Mouse (Mus musculus) gastrocnemius, adult 18-20 months (tissue): ENCODE results near the gene Mx1. TPM values are rescaled to one million over a fixed set of nuclear protein-coding genes. Genes with fewer than 3 reads are reported as not detected.

Source experiments
- DNase-seq: peaks from one replicate; pipeline ENCODE4 v3.0.0; 2021; ENCODE audit warnings: low spot score
- long read RNA-seq, 2 experiments: library from polyadenylated mRNA; stranded (forward); transcript quantifications; one replicate each; pipeline ENCODE4 v2.0.0; 2021
- total RNA-seq, 2 experiments: library from RNA; stranded (reverse); gene quantifications; 2 replicates each; pipeline ENCODE4 v1.2.3; 2021

The Mx1 gene
- total RNA-seq = under 1 TPM; 0.23 to 0.88 TPM
- long read RNA-seq, experiment 1 = 0 reads
- long read RNA-seq, experiment 2 = 0 reads

- no peak for DNase-seq
Observed at GRCm38 (mm10) chr16:97462481-97463181, at the start of gene Mx1. TSS of gene Mx1 (minus strand) at chr16:97462907.

DNA sequence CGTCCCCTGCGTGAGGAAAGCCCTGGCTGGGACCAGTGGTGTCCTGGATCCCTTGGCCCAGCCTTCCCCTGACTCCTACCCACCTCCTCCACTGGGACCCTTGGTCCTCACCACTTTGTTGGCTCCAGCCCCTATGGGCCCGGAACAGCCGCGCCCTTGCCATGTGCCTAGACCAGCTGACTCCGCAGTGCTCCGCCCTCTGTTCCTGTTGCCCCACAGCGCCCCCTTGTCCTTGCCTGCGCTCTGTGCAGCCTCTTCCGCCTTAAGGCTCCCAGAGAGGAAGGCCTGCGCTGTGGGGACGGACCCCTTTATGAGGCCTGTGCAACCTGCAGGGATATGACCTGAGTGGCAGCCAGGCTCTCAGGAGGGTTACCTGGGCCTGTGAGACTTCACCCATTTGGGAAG lies 49.6 kb upstream of the Mx1 start:
- DNase-seq = no peak

DNA sequence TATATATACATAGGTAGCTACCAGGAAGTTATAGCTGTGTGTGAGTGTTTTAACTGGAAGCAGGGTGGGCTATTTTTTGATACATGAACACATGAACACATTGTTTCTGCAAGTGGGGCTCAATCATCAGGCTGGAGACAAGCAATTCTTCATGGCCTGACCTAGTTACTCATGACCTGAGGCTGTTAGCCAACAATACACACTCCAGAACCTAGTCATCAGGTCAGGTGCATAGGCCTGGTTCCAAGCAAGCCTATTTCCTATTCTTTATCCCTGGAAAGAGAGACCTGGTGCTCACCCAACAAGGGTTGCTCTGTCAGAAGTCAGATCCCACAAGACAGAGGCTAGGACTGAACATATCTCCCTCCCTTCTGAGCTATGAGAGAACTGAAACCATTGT lies 48.8 kb upstream of the Mx1 start:
- DNase-seq = no peak

- no peak for DNase-seq
Observed at GRCm38 (mm10) chr16:97510849-97511248, 48.1 kb upstream of the Mx1 start.

DNA sequence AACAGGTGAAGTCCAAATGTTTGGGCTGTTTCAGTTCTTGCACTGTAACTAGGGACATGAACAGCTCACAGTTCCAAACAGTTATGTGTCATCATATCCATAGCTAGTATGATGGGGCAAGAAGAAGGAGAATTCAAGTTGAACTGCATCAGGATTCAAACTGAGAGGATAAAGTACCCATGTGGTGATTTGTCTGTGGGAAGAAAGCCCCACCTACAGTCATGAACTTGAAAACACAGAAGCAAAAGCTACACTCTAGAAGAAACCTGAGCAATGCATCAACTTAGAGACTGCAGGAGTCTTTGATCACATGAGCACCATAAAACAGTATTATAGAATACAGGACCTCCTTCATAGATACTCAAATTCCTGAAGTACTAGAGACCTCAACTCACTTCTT lies 45.1 kb upstream of the Mx1 start:
- no peak for DNase-seq

- DNase-seq = no peak
Observed at GRCm38 (mm10) chr16:97504793-97505192, 42.1 kb upstream of the Mx1 start.

GRCm38 (mm10) chr16:97503849-97504248 lies 41.1 kb upstream of the Mx1 start:
- DNase-seq = no peak

DNA sequence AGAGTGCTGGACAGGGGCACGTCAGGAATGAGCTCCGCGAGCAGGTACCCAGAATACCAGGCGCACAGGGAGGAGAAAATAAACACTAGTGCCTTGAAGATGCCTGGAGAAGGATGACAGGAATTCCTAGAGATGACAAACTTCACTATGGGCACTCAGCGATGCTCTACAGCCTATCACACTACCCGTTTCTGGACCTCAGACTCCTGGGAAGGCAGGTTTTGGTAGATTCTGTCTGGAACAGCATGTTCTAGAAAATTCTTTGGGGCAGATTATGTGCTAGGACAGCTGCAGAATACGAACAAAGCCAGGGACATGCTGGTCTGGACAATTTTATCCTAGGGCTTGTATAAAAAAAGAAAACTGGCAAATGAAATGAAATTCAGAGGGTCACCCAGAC lies 38.2 kb upstream of the Mx1 start:
- DNase-seq = no peak

- DNase-seq = no peak
Observed at GRCm38 (mm10) chr16:97499450-97499849, 36.7 kb upstream of the Mx1 start.

GRCm38 (mm10) chr16:97498139-97498538 lies 35.4 kb upstream of the Mx1 start:
- no peak for DNase-seq

DNA sequence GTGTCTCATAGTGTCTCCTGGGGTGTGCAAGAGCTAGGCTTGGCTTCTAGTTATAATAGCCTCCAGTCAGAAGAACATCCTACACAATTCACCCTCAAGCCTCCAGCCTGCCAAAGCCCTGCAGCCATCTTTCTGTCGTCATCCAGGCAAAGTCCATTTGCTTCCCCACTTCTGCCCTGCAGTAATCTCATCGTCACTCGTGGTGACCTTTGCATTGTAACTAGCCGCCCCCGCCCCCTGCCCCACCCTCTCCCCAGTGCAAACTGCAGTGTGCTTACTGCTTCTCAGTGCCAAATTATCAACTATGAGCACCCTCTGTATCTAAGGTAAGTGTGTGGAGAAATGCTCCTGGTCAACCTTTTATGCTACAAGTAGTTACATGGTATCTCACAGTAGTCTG lies 35.0 kb upstream of the Mx1 start:
- no peak for DNase-seq

GRCm38 (mm10) chr16:97496026-97496425 lies 33.3 kb upstream of the Mx1 start:
- DNase-seq = no peak

DNA sequence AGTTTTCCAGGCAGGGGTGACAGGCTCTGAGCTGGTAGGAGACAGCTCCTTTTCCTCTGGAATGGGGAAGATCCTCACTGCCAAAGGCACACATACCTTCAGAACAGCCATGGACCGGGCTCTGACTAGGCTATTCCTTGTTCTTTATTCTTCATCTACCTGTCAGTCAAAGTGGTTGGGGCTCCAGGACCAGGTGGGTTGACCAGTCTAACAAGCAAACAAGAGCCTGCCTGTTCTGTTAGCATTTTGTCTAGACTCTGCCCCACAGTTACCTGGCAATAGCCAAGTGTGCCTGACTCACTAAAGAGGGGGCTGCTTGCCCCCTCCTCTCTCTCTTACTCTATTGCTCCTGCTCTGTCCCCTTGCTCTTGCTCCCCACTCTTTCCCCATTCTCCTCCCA lies 29.7 kb upstream of the Mx1 start:
- DNase-seq = no peak

GRCm38 (mm10) chr16:97478655-97479054 lies 15.9 kb upstream of the Mx1 start:
- no peak for DNase-seq

- DNase-seq = no peak
Observed at GRCm38 (mm10) chr16:97476524-97476923, 13.8 kb upstream of the Mx1 start.

- DNase-seq = peak; percentile 15
Observed at GRCm38 (mm10) chr16:97475581-97475980, 12.9 kb upstream of the Mx1 start.

DNA sequence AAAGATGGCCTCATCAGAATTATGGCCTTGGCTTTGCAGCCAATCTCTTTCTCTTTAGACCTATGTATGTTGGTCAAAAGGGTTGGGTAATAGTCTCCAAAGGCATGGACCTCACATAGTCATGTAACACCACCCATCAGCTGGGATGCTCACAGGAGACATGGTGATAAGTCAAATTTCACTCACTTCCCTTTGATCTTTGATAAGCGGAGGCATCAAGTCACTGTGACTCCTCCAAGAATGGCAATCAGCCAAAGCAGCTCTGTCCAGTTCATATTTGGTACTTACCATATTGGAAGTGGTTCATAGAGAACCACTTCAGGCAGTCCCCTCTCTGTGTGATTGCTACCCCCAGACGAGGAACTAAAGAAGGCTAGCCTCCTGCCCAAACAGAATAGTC lies 12.0 kb upstream of the Mx1 start:
- no peak for DNase-seq

- no peak for DNase-seq
Observed at GRCm38 (mm10) chr16:97467993-97468791, 5.5 kb upstream of the Mx1 start.

- no peak for DNase-seq
Observed at GRCm38 (mm10) chr16:97467472-97467871, 4.8 kb upstream of the Mx1 start.

DNA sequence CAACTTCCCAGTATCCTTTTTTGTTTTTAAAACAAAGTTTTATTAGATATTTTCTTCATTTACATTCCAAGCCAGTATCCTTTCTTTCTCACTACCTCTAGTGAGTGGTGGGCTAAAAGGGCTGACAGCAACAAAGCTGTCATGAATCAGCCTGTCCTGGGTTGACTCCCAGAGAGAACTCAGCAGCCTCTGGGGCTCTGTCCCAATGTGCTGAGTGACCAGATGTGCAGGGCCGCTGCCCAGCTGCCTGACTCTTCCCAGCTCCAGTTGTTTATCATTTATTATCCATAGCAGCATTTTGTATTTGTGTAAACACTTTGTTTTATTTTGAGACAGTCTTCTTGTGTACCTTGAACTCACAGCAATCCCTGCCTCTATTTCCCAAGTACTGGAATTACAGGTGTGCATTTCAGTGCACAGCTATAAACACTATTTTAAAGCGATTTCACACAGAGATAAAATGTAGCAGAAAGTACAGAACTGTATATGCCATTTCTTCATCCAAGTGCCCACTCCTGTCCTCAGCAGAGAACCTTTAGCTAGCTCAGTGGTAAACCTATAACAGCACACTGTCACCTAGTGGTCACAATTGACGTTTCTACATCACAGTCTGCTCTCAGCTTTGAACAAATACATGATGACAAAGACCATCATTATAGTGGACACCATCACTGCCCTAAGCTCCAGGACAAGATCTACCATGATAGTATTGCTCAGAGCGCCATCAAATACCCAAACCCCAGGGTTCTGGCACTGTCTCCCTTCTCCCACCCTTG lies 3.7 kb upstream of the Mx1 start:
- no peak for DNase-seq

DNA sequence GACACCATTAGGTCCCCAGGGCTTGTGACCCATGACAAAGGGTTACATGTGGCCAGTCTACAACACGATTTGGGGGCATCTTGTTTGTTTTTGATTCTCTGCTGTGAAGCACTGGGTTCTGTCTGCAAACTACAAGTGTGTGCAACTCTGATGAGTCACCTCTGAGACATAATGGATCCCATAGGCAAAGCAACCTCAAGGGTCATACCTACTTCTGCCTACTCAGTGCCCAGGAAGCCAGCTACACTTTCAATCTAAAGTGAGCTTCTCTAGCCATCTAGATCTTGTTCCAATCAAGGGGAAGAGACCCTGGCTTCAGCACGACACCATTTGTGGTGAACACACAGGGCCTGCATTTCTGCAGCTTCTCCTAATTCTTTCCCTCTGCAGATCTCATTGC lies 1.4 kb downstream of the Mx1 start:
- DNase-seq = no peak

DNA sequence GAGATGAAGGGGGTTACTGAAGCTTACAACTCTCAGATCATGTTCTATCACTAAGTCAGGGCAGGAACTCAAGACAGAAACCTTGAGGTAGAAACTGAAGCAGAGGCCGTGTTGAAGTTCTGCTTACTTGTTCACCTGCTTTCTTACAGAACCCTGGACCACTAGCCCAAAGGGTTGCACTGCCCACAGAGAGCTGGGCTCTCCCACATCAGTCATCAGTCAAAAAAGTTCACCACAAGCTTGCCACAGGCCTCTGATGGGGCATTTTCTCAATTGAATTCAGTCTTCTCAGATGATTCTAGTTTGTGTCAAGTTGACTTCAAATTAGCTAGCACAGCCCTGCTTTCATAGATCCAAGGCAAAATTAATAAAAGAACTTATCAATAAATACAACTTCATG lies 2.9 kb downstream of the Mx1 start:
- no peak for DNase-seq
